Mouse (Mus musculus): Measurements from ENCODE around the gene Tcf7l1.
"Not testable (repeated sequence)": the region's sequence is repeated elsewhere in the genome, so short reads cannot be mapped to it uniquely, and the experiment has no call there.

GRCm38 (mm10) chr6:72828037-72828436 is 39.0 kb upstream of the Tcf7l1 start:
- TF ChIP-seq FLI1 (IDR thresholded peaks at IDR 0.05; ENCODE audit: low read length); GATA1 (IDR thresholded peaks at IDR 0.05; ENCODE audit: borderline replicate concordance, low read length): not testable (repeated sequence)
